Mouse (Mus musculus): Measurements from ENCODE around the gene Uevld. TPM values are rescaled to one million over a fixed set of nuclear protein-coding genes. Genes with fewer than 3 reads are reported as not detected.

Uevld gene
- 11.3 and 17.4 TPM in 2 replicates for polyA plus RNA-seq (2012; ENCODE audit: insufficient read depth, insufficient read length, missing spikeins)

DNA sequence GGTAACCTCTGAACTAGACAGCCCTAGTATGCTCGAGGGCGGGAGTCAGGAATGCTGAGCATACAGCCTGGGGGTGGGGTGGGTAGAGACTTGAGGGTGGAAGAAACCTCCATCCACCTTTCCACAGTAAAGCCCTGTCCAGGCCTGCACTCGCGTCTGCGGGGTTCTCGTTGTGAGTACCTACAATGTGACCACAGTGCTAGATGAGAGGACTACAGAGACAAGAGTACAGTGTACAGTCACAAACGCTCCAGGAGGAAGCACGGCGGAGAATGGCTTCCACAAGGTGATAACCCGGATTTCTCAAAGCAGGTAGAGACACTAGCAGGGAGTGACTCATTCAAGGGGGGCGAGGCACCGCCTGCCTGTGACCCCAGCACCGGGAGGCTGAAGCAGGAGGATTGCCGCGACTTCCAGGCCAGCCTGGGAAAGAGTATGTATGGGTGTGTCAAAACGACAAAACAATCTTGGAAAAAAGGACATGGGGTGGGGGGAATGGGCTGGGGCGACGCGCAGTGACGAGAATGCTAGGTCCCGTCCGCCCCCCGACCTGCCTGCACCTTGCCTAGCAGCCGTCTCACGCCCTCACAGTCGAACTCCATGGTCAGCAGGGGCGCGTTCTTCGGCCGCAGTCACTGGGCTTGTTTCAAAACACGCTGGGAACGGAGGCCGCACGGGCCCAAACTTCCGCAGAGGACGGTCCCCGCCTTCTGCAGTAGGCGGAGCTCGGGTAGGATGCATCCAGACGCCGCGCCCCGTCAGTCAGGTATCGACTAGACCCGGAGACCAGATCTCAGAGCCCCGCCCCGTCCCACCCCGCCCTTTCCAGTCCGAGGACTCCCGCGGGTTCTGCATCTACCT lies at the start of gene Uevld:
Uevld (minus strand) TSS at position 697 of the 861 bp plus-strand sequence.
- no peak within 1 kb of the TSS for H3K27ac ChIP-seq (ENCODE audit: insufficient read depth, low read depth, low read length)
- H3K4me1 ChIP-seq (ENCODE audit: control insufficient read depth, insufficient read depth, low read length) = peaks cover 6% of the 10 kb centered on the region
- TF ChIP-seq CTCF (IDR thresholded peaks at IDR 0.05; ENCODE audit: low read depth, low read length) = no peak
- no peak for TF ChIP-seq POLR2A (IDR thresholded peaks at IDR 0.05; ENCODE audit: borderline replicate concordance, low read depth, low read length)
- H3K4me3 ChIP-seq (ENCODE audit: insufficient read depth, low read length) = peak within 1 kb of the TSS; percentile 94

DNA sequence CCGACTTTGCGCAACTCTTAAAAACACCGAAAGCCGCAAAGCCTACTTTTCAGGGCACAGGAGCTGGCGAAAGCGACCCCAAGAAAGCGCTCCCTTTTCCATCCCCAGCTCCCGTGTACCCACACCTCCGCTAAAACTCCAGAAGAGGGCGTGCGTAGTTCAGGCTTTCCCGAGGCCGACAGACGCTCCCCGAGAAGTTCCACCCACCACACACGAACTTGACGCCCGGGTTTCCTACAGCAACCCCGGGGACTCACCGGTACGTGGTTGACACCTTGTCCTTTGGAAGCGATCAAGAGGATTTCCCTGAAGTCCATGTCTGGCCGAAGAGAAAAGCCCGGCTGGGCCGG lies 49.5 kb upstream of the Uevld start:
- Histone ChIP-seq H3K4me1 (ENCODE audit: control insufficient read depth, insufficient read depth, low read length) (peaks cover 17% of the 10 kb centered on the region), H3K27ac (ENCODE audit: insufficient read depth, low read depth, low read length) (peak overlapping the region; percentile 79), H3K4me3 (ENCODE audit: insufficient read depth, low read length) (peak overlapping the region; percentile 77)
- TF ChIP-seq POLR2A (IDR thresholded peaks at IDR 0.05; ENCODE audit: borderline replicate concordance, low read depth, low read length) = no peak
- peak; percentile 43 for TF ChIP-seq CTCF (IDR thresholded peaks at IDR 0.05; ENCODE audit: low read depth, low read length)

GRCm38 (mm10) chr7:47007109-47007780 lies 48.9 kb upstream of the Uevld start:
- peaks cover 13% of the 10 kb centered on the region for H3K4me1 ChIP-seq (ENCODE audit: control insufficient read depth, insufficient read depth, low read length)
- TF ChIP-seq POLR2A (IDR thresholded peaks at IDR 0.05; ENCODE audit: borderline replicate concordance, low read depth, low read length) (no peak), CTCF (IDR thresholded peaks at IDR 0.05; ENCODE audit: low read depth, low read length) (no peak)

GRCm38 (mm10) chr7:47003411-47004115 lies 45.2 kb upstream of the Uevld start:
- TF ChIP-seq POLR2A (IDR thresholded peaks at IDR 0.05; ENCODE audit: borderline replicate concordance, low read depth, low read length) (no peak), CTCF (IDR thresholded peaks at IDR 0.05; ENCODE audit: low read depth, low read length) (no peak)
- no peak overlapping the region for H3K4me3 ChIP-seq (ENCODE audit: insufficient read depth, low read length)
- H3K4me1 ChIP-seq (ENCODE audit: control insufficient read depth, insufficient read depth, low read length) = peaks cover 28% of the 10 kb centered on the region
- no peak overlapping the region for H3K27ac ChIP-seq (ENCODE audit: insufficient read depth, low read depth, low read length)

More at GRCm38 (mm10) chr7:47007109-47007780, 48.9 kb upstream of the Uevld start:
- Histone ChIP-seq H3K27ac (ENCODE audit: insufficient read depth, low read depth, low read length) (peak overlapping the region; percentile 79), H3K4me3 (ENCODE audit: insufficient read depth, low read length) (peak overlapping the region; percentile 77)

DNA sequence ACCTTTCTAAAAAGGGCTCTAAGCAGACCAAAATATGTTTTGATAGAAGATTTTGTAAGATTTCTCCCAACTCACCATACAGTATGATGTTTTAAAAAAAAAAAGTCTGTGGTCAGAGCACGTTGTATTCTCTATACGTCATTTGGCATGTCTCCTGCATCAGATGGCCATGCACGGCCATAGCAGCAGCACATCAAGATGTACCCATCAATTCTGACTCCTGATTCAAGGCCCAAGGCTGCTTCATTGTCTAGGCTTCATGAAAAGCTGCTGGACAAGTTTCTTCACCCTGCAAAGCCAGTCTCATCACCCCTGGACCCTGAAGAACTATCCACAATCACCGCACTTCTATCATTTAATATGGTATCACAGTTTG lies 43.6 kb upstream of the Uevld start:
- H3K27ac ChIP-seq (ENCODE audit: insufficient read depth, low read depth, low read length) = no peak overlapping the region
- H3K4me1 ChIP-seq (ENCODE audit: control insufficient read depth, insufficient read depth, low read length) = peaks cover 34% of the 10 kb centered on the region
- no peak overlapping the region for H3K4me3 ChIP-seq (ENCODE audit: insufficient read depth, low read length)
- no peak for TF ChIP-seq POLR2A (IDR thresholded peaks at IDR 0.05; ENCODE audit: borderline replicate concordance, low read depth, low read length)
- no peak for TF ChIP-seq CTCF (IDR thresholded peaks at IDR 0.05; ENCODE audit: low read depth, low read length)

- Histone ChIP-seq H3K4me3 (ENCODE audit: insufficient read depth, low read length) (no peak overlapping the region), H3K27ac (ENCODE audit: insufficient read depth, low read depth, low read length) (no peak overlapping the region), H3K4me1 (ENCODE audit: control insufficient read depth, insufficient read depth, low read length) (peaks cover 34% of the 10 kb centered on the region)
- TF ChIP-seq POLR2A (IDR thresholded peaks at IDR 0.05; ENCODE audit: borderline replicate concordance, low read depth, low read length) (no peak), CTCF (IDR thresholded peaks at IDR 0.05; ENCODE audit: low read depth, low read length) (no peak)
Observed at GRCm38 (mm10) chr7:47001125-47001899, 43.0 kb upstream of the Uevld start.

GRCm38 (mm10) chr7:47000644-47000983 lies 42.3 kb upstream of the Uevld start:
- no peak overlapping the region for H3K27ac ChIP-seq (ENCODE audit: insufficient read depth, low read depth, low read length)
- no peak for TF ChIP-seq POLR2A (IDR thresholded peaks at IDR 0.05; ENCODE audit: borderline replicate concordance, low read depth, low read length)
- TF ChIP-seq CTCF (IDR thresholded peaks at IDR 0.05; ENCODE audit: low read depth, low read length) = no peak
- H3K4me3 ChIP-seq (ENCODE audit: insufficient read depth, low read length) = no peak overlapping the region
- H3K4me1 ChIP-seq (ENCODE audit: control insufficient read depth, insufficient read depth, low read length) = peaks cover 34% of the 10 kb centered on the region

GRCm38 (mm10) chr7:46999983-47000643 lies 41.8 kb upstream of the Uevld start:
- Histone ChIP-seq H3K4me1 (ENCODE audit: control insufficient read depth, insufficient read depth, low read length) (peaks cover 34% of the 10 kb centered on the region), H3K4me3 (ENCODE audit: insufficient read depth, low read length) (no peak overlapping the region), H3K27ac (ENCODE audit: insufficient read depth, low read depth, low read length) (no peak overlapping the region)
- TF ChIP-seq CTCF (IDR thresholded peaks at IDR 0.05; ENCODE audit: low read depth, low read length) (no peak), POLR2A (IDR thresholded peaks at IDR 0.05; ENCODE audit: borderline replicate concordance, low read depth, low read length) (no peak)

GRCm38 (mm10) chr7:46998942-46999341 lies 40.6 kb upstream of the Uevld start:
- H3K27ac ChIP-seq (ENCODE audit: insufficient read depth, low read depth, low read length) = 0 out of 2 replicates have a peak overlapping the region, but pooled peaks have one; percentile 43
- TF ChIP-seq POLR2A (IDR thresholded peaks at IDR 0.05; ENCODE audit: borderline replicate concordance, low read depth, low read length) = no peak
- TF ChIP-seq CTCF (IDR thresholded peaks at IDR 0.05; ENCODE audit: low read depth, low read length) = no peak
- H3K4me1 ChIP-seq (ENCODE audit: control insufficient read depth, insufficient read depth, low read length) = peaks cover 34% of the 10 kb centered on the region
- H3K4me3 ChIP-seq (ENCODE audit: insufficient read depth, low read length) = no peak overlapping the region

Data from bone marrow macrophage, adult 2 months (primary cell).